Mouse (Mus musculus) heart, embryonic 10.5 days (tissue): ENCODE results near the gene Sema7a. TPM values are rescaled to one million over a fixed set of nuclear protein-coding genes. Genes with fewer than 3 reads are reported as not detected.

Experiments
- DNase-seq: peaks from one replicate; pipeline ENCODE4 v3.0.0-alpha.2; 2017; ENCODE audit warnings: low spot score
- H3K27ac ChIP-seq: fragments of 300-500 bp; sonication (generic); 2 replicates; pipeline ENCODE4 v1.5.1; 2016; ENCODE audit warnings: mild to moderate bottlenecking
- H3K27me3 ChIP-seq: fragments of 300-500 bp; sonication (generic); 2 replicates; pipeline ENCODE4 v1.6.1; 2016; ENCODE audit warnings: mild to moderate bottlenecking; ENCODE audit not compliant: poor library complexity, insufficient read depth, severe bottlenecking
- H3K36me3 ChIP-seq: fragments of 300-500 bp; sonication (generic); 2 replicates; pipeline ENCODE4 v1.6.1; 2016; ENCODE audit warnings: mild to moderate bottlenecking, moderate library complexity
- H3K4me1 ChIP-seq: fragments of 300-500 bp; sonication (generic); 2 replicates; pipeline ENCODE4 v1.6.1; 2016; ENCODE audit warnings: mild to moderate bottlenecking
- H3K4me3 ChIP-seq: fragments of 300-500 bp; sonication (generic); 2 replicates; pipeline ENCODE4 v1.5.1; 2016; ENCODE audit warnings: mild to moderate bottlenecking, moderate library complexity
- H3K9me3 ChIP-seq: fragments of 300-500 bp; sonication (generic); 2 replicates; pipeline ENCODE4 v1.6.1; 2016; ENCODE audit warnings: mild to moderate bottlenecking, moderate library complexity
- WGBS: fragments of 180-500 bp; shearing (Covaris S2); methylation state at CpG from one replicate; pipeline ENCODE4 v1.1.7; 2016; 5-methylcytosine and 5-hydroxymethylcytosine counted together
- polyA plus RNA-seq: library from polyadenylated mRNA; unstranded; fragments of >200 nt; fragmentation: Nextera tagmentation; extraction: Ambion mirVana; gene quantifications from 2 replicates; pipeline ENCODE4 v1.2.1, GENCODE M21; 2016

Gene Sema7a
- 0.16 TPM in 1 of 2 replicates, not detected in the other for polyA plus RNA-seq

- 1% methylated on average over 60 of the region's 60 CpGs for WGBS
- peak within 1 kb of the TSS; percentile 82 for H3K27ac ChIP-seq
- no peaks in the 10 kb centered on the region for H3K36me3 ChIP-seq
- no peaks in the 10 kb centered on the region for H3K9me3 ChIP-seq
- peaks cover 32% of the 10 kb centered on the region for H3K4me1 ChIP-seq
- H3K27me3 ChIP-seq, result peaks cover 83% of the 10 kb centered on the region
- peak within 1 kb of the TSS; percentile 87 for H3K4me3 ChIP-seq
- DNase-seq, result no peak
Observed at GRCm38 (mm10) chr9:57939431-57940348, at the start of gene Sema7a. Gene Sema7a, plus strand, starts transcription at chr9:57940112.

GRCm38 (mm10) chr9:57900478-57900877 lies 39.4 kb upstream of the Sema7a start:
- peak overlapping the region; percentile 69; the same call in 1 of the 2 replicates for H3K27ac ChIP-seq
- H3K36me3 ChIP-seq, result no peaks in the 10 kb centered on the region
- H3K4me3 ChIP-seq, result peak overlapping the region; percentile 29; the same call in 1 of the 2 replicates
- H3K9me3 ChIP-seq, result no peaks in the 10 kb centered on the region
- peaks cover 26% of the 10 kb centered on the region for H3K4me1 ChIP-seq
- 31% methylated on average over 10 of the region's 10 CpGs for WGBS
- H3K27me3 ChIP-seq, result no peaks in the 10 kb centered on the region
- no peak for DNase-seq

DNA sequence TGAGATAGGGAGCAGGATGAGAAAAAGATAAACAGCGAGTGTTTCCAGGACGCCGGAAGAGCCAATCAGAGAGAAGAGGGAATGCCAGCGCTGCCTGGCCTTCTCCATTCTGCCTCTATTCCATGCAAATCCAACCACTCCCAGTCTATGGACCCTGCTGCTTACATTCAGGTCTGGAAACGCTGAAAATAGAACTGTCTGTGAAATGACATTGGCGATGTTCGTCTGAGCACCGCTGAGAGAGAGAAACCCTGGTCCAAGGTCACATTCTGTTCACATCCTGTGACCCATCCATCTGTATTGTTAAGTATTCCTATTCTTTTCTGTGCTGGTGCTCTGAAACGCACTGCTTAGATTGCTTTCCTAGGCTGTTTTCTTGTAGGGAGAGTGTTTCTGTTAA lies 38.7 kb upstream of the Sema7a start:
- Histone ChIP-seq H3K36me3 (no peaks in the 10 kb centered on the region), H3K4me3 (peak overlapping the region; percentile 29; the same call in 1 of the 2 replicates), H3K27me3 (no peaks in the 10 kb centered on the region), H3K9me3 (no peaks in the 10 kb centered on the region), H3K4me1 (peaks cover 26% of the 10 kb centered on the region), H3K27ac (peak overlapping the region; percentile 69)
- 24% methylated on average over 9 of the region's 9 CpGs for WGBS
- no peak for DNase-seq

DNA sequence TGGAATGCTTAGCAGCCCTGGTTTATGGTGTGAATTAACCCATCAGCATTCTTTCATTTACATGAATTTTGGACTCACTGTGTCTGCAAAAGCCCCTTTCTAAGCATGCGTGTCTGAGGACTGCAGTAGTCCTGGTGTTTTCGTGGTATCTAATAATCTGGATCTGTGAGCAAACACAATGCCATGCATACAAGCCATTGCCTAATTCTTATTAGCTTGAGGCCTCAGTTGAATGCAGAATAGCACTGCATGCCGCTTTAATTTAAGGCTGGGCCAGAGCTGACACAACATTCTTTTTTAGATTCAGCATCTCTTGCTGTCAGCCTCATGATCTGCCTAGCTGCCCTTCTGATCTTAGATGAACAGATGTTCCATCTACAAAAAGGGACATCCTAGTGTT lies 38.3 kb upstream of the Sema7a start:
- Histone ChIP-seq H3K9me3 (no peaks in the 10 kb centered on the region), H3K27me3 (no peaks in the 10 kb centered on the region), H3K4me3 (0 out of 2 replicates have a peak overlapping the region, but pooled peaks have one; percentile 29), H3K4me1 (peaks cover 26% of the 10 kb centered on the region), H3K27ac (peak overlapping the region; percentile 69), H3K36me3 (no peaks in the 10 kb centered on the region)
- DNase-seq, result no peak
- WGBS, result 84% methylated on average over 3 of the region's 3 CpGs

DNA sequence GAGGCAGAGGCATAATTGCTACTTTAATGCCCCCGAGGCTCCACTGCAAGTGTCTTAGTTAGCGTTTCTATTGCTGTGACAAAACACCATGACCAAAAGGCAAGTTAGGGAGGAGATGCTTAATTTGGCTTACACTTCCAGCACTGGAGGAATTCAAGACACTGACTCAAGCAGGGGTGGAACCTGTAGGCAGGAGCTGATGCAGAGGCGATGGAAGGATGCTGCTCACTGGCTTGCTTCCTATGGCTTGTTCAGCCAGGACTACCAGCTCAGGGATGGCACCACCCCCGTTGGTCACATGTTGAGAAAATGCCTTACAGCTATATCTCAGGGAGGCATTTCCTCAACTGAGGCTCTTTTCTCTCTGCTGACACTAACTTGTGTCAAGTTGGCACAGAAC lies 37.8 kb upstream of the Sema7a start:
- WGBS, result 72% methylated on average over 4 of the region's 4 CpGs
- Histone ChIP-seq H3K36me3 (no peaks in the 10 kb centered on the region), H3K9me3 (no peaks in the 10 kb centered on the region)

GRCm38 (mm10) chr9:57903589-57904249 lies 36.2 kb upstream of the Sema7a start:
- DNase-seq, result no peak
- 48% methylated on average over 8 of the region's 8 CpGs for WGBS
- no peaks in the 10 kb centered on the region for H3K36me3 ChIP-seq
- 0 out of 2 replicates have a peak overlapping the region, but pooled peaks have one; percentile 47 for H3K27ac ChIP-seq
- H3K9me3 ChIP-seq, result no peaks in the 10 kb centered on the region
- H3K27me3 ChIP-seq, result no peaks in the 10 kb centered on the region
- peaks cover 26% of the 10 kb centered on the region for H3K4me1 ChIP-seq
- H3K4me3 ChIP-seq, result no peak overlapping the region; the same call in 1 of the 2 replicates

More for the DNA sequence above, 37.8 kb upstream of the Sema7a start:
- DNase-seq, result no peak
- peaks cover 26% of the 10 kb centered on the region for H3K4me1 ChIP-seq
- H3K27ac ChIP-seq, result no peak overlapping the region
- H3K4me3 ChIP-seq, result no peak overlapping the region
- H3K27me3 ChIP-seq, result no peaks in the 10 kb centered on the region

DNA sequence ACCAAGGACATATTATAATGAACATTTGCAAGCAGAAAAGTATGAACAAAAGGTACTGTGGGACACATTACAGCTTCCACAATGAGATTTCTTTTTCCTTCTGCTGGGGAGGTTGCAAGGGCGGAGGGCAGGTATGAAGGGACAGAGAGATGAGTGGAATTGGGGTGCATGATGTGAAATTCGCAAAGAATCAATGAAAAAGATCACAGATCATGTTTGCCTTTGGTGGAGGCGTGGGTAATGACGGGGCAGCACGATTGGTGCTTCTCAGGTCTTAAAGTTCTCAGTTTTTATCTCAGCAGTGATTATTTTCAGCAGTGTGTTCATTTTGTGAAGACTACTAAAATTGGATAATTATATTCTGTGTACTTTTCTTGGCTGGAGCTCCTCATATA lies 35.7 kb upstream of the Sema7a start:
- Histone ChIP-seq H3K27me3 (no peaks in the 10 kb centered on the region), H3K27ac (no peak overlapping the region), H3K9me3 (no peaks in the 10 kb centered on the region), H3K4me1 (peaks cover 26% of the 10 kb centered on the region), H3K4me3 (no peak overlapping the region), H3K36me3 (no peaks in the 10 kb centered on the region)
- DNase-seq, result no peak
- 83% methylated on average over 5 of the region's 5 CpGs for WGBS

GRCm38 (mm10) chr9:57907206-57907605 lies 32.7 kb upstream of the Sema7a start:
- H3K27ac ChIP-seq, result no peak overlapping the region
- no peaks in the 10 kb centered on the region for H3K36me3 ChIP-seq
- no peaks in the 10 kb centered on the region for H3K9me3 ChIP-seq
- no peak for DNase-seq
- no peaks in the 10 kb centered on the region for H3K27me3 ChIP-seq
- WGBS, result 77% methylated on average over 6 of the region's 6 CpGs
- H3K4me1 ChIP-seq, result peaks cover 18% of the 10 kb centered on the region
- H3K4me3 ChIP-seq, result no peak overlapping the region

GRCm38 (mm10) chr9:57910254-57911160 lies 29.4 kb upstream of the Sema7a start, which contains the start of gene Ubl7:
Gene Ubl7, plus strand, starts transcription at chr9:57910979.
- Histone ChIP-seq H3K4me3 (peak within 1 kb of the TSS; percentile 80), H3K36me3 (peaks cover 14% of the 10 kb centered on the region; the same call in 1 of the 2 replicates), H3K27ac (peak within 1 kb of the TSS; percentile 94), H3K4me1 (peaks cover 14% of the 10 kb centered on the region), H3K27me3 (no peaks in the 10 kb centered on the region), H3K9me3 (no peaks in the 10 kb centered on the region)
- WGBS, result 1% methylated on average over 47 of the region's 47 CpGs
- peak; percentile 98 for DNase-seq

GRCm38 (mm10) chr9:57912571-57912970 lies 27.3 kb upstream of the Sema7a start:
- H3K4me3 ChIP-seq, result no peak overlapping the region
- peaks cover 23% of the 10 kb centered on the region; the same call in 1 of the 2 replicates for H3K36me3 ChIP-seq
- no peaks in the 10 kb centered on the region for H3K9me3 ChIP-seq
- DNase-seq, result no peak
- no peaks in the 10 kb centered on the region for H3K27me3 ChIP-seq
- H3K27ac ChIP-seq, result no peak overlapping the region
- 95% methylated on average over 5 of the region's 5 CpGs for WGBS
- peaks cover 14% of the 10 kb centered on the region for H3K4me1 ChIP-seq

- Histone ChIP-seq H3K27ac (no peak overlapping the region), H3K27me3 (no peaks in the 10 kb centered on the region), H3K4me1 (0 out of 2 replicates have a peak, but pooled peaks cover 3% of the 10 kb centered on the region), H3K4me3 (no peak overlapping the region), H3K9me3 (no peaks in the 10 kb centered on the region), H3K36me3 (peaks cover 83% of the 10 kb centered on the region)
- DNase-seq, result no peak
- WGBS, result 91% methylated on average over 9 of the region's 9 CpGs
Observed at GRCm38 (mm10) chr9:57921491-57922060, 18.3 kb upstream of the Sema7a start.

- H3K27me3 ChIP-seq, result no peaks in the 10 kb centered on the region
Observed at GRCm38 (mm10) chr9:57922381-57922780, 17.5 kb upstream of the Sema7a start.

More at GRCm38 (mm10) chr9:57922381-57922780, 17.5 kb upstream of the Sema7a start:
- no peak for DNase-seq
- WGBS, result 89% methylated on average over 5 of the region's 5 CpGs
- Histone ChIP-seq H3K36me3 (peaks cover 90% of the 10 kb centered on the region), H3K4me1 (0 out of 2 replicates have a peak, but pooled peaks cover 3% of the 10 kb centered on the region), H3K9me3 (no peaks in the 10 kb centered on the region), H3K4me3 (no peak overlapping the region), H3K27ac (no peak overlapping the region)
